Mouse (Mus musculus): Measurements from ENCODE around the gene Slc25a20.

DNA sequence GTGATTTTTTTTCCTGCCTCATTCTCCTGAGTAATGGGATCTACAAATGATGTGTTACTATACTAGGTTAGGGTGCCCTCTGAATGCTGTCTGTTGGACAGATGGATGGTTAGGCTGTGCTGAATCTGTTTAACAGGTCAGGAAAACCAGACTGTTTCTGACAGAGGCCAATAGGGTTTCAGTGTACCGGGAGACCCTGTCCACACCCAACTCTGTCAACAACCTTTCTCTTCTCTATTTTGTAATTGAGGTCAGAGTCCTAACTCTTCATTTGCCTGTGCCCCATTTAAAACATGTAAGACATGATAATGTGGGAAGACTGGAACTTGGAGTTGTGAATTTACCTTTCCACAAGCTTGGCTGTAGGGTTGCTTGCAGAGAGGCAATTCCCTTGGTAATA, 28.1 kb downstream of the Slc25a20 start:
- no peak for TF ChIP-seq EP300 (IDR thresholded peaks at IDR 0.05; ENCODE audit: low read depth)
- TF ChIP-seq CTCF (IDR thresholded peaks at IDR 0.05; ENCODE audit: low read depth) = no peak
